Mouse (Mus musculus) testis, adult 2 months (tissue): ENCODE results near the gene Ppm1h. TPM values are rescaled to one million over a fixed set of nuclear protein-coding genes. Genes with fewer than 3 reads are reported as not detected.

Experiments
- H3K27ac ChIP-seq: fragments of 200-500 bp; 2 replicates; pipeline ENCODE4 v1.5.1; 2012; ENCODE audit warnings: low read depth, low read length; ENCODE audit not compliant: control insufficient read depth, insufficient read depth
- H3K27me3 ChIP-seq: fragments of 200-500 bp; 2 replicates; pipeline ENCODE4 v1.6.1; 2012; ENCODE audit warnings: mild to moderate bottlenecking, low read length, moderate library complexity; ENCODE audit not compliant: control insufficient read depth, insufficient read depth
- H3K36me3 ChIP-seq: fragments of 200-500 bp; 2 replicates; pipeline ENCODE4 v1.6.1; 2012; ENCODE audit warnings: mild to moderate bottlenecking, low read length; ENCODE audit not compliant: control insufficient read depth, insufficient read depth
- H3K4me1 ChIP-seq: fragments of 200-500 bp; 2 replicates; pipeline ENCODE4 v1.6.1; 2012; ENCODE audit warnings: low read length; ENCODE audit not compliant: control insufficient read depth, insufficient read depth
- H3K4me3 ChIP-seq: fragments of 200-500 bp; 2 replicates; pipeline ENCODE4 v1.5.1; 2012; ENCODE audit warnings: low read depth, mild to moderate bottlenecking, low read length, moderate library complexity, mixed read lengths; ENCODE audit not compliant: control insufficient read depth
- CTCF ChIP-seq: fragments of 200-500 bp; IDR thresholded peaks from 2 replicates; pipeline ENCODE4 v1.5.1; 2012; ENCODE audit warnings: low read depth, mild to moderate bottlenecking, inconsistent platforms, low read length, moderate library complexity; ENCODE audit not compliant: control insufficient read depth, insufficient read depth, insufficient replicate concordance
- POLR2A ChIP-seq: fragments of 200-500 bp; IDR thresholded peaks from 2 replicates; pipeline ENCODE4 v1.6.1; 2012; ENCODE audit warnings: low read depth, mild to moderate bottlenecking, inconsistent platforms, low read length, moderate library complexity; ENCODE audit not compliant: control insufficient read depth
- polyA plus RNA-seq: library from polyadenylated mRNA; depleted of rRNA; stranded (reverse); fragments of >200 nt; gene quantifications from 2 replicates; pipeline ENCODE4 v1.2.3, GENCODE M21; 2012

The Ppm1h gene
- polyA plus RNA-seq, 1 experiment: 13.5 TPM

DNA sequence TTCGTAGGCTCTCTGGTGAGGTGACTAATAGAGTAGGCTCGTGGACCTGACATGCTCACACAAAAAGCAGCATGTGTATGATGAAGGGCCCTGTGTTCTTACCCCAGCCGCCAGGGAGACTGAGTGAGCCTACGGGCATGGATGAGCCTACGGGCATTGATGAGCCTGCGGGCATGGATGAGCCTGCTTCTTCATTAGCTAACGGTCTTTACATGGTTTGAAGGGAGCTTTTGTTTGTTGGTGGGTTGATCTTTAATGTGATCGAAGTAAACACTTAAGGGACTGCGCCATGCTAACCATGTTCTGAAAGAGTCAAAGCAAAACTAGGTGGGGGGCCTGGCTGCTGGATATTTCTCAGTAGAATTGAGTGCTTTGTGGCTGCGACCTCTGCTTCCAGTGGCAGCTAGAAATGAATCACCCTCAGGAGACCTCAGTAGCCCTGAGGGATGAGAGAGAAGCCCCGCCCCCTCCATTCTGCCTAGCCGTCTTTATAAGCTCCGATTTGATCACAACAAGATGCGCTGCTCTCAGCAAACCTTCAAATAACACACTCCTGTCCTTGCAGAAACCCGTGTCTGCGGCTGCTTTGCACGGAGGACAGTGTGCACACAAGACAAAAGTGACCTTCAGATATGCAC, 183.9 kb downstream of the Ppm1h start:
- no peak for TF ChIP-seq CTCF
- no peak for TF ChIP-seq POLR2A
- no peak overlapping the region for H3K4me3 ChIP-seq
- H3K27me3 ChIP-seq: no peaks in the 10 kb centered on the region
- H3K27ac ChIP-seq: no peak overlapping the region
- H3K36me3 ChIP-seq: no peaks in the 10 kb centered on the region
- H3K4me1 ChIP-seq: no peaks in the 10 kb centered on the region

DNA sequence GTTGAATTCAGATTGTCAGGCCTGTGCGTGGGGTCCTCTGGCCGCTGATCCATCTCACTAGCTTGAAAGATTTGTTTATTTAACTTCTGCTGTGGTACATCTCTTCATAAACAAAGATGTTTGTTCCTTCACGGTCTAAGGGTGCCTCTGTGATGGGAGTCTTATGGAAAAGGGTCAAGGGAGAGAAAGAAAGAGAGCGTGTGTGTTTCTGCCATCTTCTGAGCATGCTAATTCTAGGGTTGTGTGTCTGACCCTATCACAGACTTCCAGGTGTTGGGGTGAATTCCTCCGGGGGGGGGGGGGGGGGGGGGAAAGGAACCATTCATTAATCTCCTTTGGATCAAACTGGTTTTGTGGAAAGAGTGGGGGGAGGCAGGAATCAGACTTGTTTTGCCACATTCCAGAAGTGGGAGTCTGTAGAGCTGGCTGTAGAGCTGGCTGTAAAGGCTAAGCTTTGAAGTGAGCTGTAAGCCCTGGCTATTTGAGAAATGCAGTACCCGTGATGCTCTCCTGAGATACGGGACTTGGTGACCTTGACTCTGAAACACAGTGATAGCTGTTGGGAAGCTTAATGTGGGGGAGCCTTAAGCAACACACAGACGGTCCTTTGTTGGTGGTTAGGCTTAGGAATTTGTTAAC, 191.4 kb downstream of the Ppm1h start:
- no peaks in the 10 kb centered on the region for H3K4me1 ChIP-seq
- no peaks in the 10 kb centered on the region for H3K36me3 ChIP-seq
- no peak overlapping the region for H3K27ac ChIP-seq
- H3K27me3 ChIP-seq: no peaks in the 10 kb centered on the region
- no peak for TF ChIP-seq CTCF
- TF ChIP-seq POLR2A: no peak
- no peak overlapping the region for H3K4me3 ChIP-seq

DNA sequence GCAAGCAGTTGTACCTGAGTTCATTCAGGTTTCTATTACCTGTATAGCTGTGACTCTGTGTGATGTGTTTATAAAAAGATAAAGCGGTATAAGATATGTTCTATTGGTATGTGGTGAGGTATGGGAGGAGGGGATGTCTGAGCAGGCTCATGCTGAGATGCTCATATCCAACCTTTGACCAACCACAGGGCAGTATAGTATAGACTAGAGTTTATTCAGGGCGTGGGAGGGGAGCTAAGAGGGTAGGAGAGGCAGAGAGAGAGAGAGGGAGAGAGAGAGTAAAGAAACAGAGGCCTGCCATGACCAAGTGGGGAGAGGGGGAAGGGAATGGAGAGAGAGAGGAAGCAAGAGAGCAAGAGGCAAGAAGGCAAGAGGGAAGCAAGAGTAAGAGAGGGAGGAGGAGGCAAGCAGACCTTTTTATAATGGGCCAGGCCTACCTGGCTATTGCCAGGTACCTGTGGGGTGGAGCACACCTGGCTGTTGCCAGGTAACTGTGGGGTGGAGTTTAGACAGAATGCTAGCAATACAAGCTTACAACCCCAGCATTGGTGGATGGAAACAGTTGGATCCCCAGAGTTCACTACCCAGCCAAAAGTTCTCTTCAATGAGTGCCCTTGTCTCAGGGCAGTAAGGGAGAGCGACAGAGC, 192.4 kb downstream of the Ppm1h start:
- Histone ChIP-seq H3K4me3 (no peak overlapping the region), H3K27ac (no peak overlapping the region), H3K4me1 (no peaks in the 10 kb centered on the region), H3K36me3 (no peaks in the 10 kb centered on the region), H3K27me3 (no peaks in the 10 kb centered on the region)
- TF ChIP-seq POLR2A: no peak
- TF ChIP-seq CTCF: no peak

- Histone ChIP-seq H3K27ac (no peak overlapping the region), H3K4me1 (no peaks in the 10 kb centered on the region), H3K36me3 (no peaks in the 10 kb centered on the region), H3K4me3 (no peak overlapping the region), H3K27me3 (no peaks in the 10 kb centered on the region)
- TF ChIP-seq CTCF: no peak
- no peak for TF ChIP-seq POLR2A
Observed at GRCm38 (mm10) chr10:122872720-122873119, 194.2 kb downstream of the Ppm1h start.

DNA sequence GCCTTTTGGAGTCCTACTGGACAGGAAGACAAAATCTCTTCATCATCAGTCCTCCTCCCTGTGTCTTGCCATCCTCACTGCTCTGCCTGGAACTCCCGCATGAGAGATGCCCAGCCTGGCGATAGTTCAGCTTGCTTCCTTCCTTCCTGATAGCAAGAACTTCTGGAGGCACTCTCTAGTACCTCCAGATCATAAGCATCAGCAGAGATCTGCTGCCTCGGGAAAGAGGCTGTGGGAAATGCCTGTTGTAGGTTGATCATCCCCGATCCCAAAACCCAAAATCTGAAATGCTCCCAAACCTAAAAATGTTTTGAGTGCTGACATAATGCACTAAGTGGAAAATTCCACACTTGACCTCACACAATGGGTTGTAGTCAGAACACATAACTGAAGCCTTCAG, 198.4 kb downstream of the Ppm1h start:
- Histone ChIP-seq H3K27me3 (no peaks in the 10 kb centered on the region), H3K36me3 (no peaks in the 10 kb centered on the region), H3K4me3 (no peak overlapping the region), H3K4me1 (no peaks in the 10 kb centered on the region), H3K27ac (no peak overlapping the region)
- TF ChIP-seq CTCF (no peak), POLR2A (no peak)

- TF ChIP-seq POLR2A (no peak), CTCF (no peak)
- H3K27me3 ChIP-seq: no peaks in the 10 kb centered on the region
- no peaks in the 10 kb centered on the region for H3K4me1 ChIP-seq
- no peak overlapping the region for H3K27ac ChIP-seq
- no peak overlapping the region for H3K4me3 ChIP-seq
- H3K36me3 ChIP-seq: no peaks in the 10 kb centered on the region
Observed at GRCm38 (mm10) chr10:122877436-122877835, 198.9 kb downstream of the Ppm1h start.

DNA sequence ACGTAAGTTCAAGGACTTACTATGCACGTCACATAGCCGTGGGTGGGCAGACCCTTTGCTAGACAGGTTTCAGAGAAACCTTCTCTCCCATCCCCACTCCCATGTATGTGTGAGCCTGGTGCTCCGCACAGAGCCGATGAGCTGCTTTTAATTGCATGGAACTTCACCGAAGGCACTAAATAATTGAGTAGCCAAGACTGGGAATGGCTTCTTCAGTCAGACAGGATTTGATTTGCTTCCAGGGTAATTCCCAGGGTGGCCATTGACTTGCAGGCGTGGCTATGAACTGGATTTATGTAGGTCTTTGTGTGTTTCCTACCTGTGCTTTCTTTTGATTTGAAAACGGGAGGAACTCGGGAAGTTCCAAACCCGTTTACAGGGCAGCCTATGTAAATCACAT, 202.9 kb downstream of the Ppm1h start:
- H3K36me3 ChIP-seq: no peaks in the 10 kb centered on the region
- TF ChIP-seq POLR2A (no peak), CTCF (no peak)
- no peaks in the 10 kb centered on the region; the same call in none of the 2 replicates for H3K4me1 ChIP-seq
- no peak overlapping the region for H3K4me3 ChIP-seq
- H3K27me3 ChIP-seq: no peaks in the 10 kb centered on the region
- no peak overlapping the region for H3K27ac ChIP-seq
